Mouse (Mus musculus): ENCODE results near the gene Atg2b.
A peak's percentile ranks its signal among the peaks of the same experiment; 100 is the strongest.

Atg2b gene

DNA sequence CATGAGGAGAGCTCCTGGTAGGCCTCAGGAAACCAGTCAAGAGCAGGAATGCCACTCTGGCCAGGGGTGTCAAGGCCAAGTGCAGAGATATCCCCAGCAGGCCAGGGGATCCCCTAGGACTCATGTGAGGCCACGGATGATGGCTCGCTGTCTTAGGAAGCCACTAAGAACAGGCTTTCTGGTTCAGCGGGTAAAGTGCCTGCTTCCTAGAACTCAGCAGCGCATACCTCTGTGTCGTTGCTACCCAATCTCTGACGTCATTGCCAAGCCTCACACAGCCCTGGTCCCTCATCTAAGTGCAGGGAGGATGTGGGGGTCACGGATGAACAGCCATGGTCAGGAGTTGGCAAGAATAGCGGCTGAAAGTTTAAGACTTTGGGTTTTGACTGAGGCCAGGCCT lies 87.9 kb downstream of the Atg2b start:
- peak in 1 of 2 experiments; percentile 13 for DNase-seq (ENCODE audit: low spot score in 2 of 2)

DNA sequence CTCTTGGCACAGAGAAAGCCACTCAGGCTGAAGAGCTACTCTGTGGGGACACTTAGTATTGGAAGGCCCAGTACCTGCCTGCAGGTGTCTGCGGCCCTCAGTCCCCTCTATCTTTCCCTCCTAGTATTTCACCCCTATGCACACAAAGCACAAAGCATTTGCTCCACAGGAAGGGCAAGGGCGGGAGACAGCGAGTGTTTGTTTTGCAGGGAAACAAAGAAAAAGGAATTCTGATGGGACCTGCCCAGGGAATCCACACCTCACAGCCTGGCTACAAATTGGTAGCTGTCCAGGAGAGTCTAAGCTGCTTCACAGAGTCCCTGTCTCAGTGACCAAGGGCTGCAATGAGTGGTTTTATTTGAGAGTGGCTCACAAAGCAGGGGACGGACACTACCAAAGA lies 91.5 kb downstream of the Atg2b start:
- DNase-seq (ENCODE audit: low spot score in 2 of 2): no peak

DNA sequence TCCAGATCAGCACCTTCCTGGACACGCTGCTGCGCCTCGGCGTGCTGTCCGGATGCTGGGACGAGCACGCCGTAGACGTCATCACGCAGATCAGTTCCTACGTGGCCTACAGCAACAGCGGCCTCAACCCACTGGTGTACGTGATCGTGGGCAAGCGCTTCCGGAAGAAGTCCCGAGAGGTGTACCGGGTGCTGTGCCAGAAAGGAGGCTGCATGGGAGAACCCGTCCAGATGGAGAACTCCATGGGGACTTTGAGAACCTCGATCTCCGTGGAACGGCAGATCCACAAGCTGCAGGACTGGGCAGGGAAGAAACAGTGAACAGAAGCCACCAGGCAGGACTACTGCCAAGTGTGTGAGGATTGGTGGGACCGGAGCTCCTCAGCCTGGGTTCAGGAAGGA lies 92.7 kb downstream of the Atg2b start:
- DNase-seq (ENCODE audit: low spot score in 2 of 2): no peak

DNA sequence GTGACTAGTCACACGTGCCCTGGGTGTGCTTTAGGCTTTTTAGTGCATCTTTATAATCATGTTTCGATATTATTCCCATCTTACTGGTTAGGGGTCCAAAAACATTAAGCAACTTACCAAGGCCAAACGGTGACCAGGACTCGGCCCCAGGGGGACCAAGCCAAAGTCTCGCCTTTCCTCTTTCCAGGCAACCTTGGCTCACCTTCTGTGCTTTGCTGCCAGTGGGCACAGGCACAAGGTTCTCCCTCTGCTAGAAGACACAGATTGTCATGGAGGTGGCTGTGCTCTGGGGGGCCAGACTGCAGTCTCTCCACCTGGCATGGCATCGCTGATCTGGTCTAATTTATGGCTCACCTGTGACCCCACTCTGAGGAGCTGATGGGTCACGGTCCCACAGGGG lies 94.2 kb downstream of the Atg2b start:
- no peak for DNase-seq (ENCODE audit: low spot score in 2 of 2)

DNA sequence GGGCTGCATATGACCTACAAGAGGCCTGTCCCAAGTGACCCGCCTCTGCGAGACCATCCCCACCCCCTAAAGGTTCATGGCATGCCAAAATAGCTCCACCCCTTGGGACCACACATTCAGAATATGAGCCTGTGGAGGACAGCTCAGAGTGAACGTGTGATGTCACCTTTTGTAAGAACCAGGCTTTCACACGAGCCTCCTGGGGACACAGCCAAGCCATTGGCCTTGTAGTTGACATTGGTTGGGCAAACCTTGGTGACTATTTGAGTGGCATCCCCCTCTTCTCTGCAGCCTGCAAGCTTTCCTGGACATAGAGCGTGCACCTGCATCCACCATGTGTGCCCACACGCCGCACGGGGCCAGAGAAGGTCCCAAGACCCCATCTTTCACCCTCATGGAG lies 97.5 kb downstream of the Atg2b start:
- DNase-seq (ENCODE audit: low spot score in 2 of 2): no peak

DNA sequence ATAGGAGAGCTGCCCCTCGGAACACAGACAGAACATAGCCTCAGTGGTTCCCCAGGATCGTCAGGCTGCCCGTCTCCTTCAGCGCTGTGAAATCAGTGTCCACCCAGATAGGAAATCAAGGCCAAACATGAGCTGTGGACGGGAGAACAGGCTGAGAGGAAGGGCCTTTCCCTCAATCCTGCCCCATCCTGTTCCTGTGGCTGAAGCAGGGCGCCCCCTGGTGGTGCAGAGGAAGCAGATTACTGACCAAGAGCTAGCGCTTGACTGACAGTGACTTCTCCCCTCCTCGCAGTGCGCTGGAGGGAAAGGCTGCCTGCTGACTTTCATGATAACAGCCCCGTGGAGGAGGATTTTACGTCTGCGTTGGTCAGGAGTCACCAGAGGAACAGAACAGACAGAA lies 100.2 kb downstream of the Atg2b start:
- DNase-seq (ENCODE audit: low spot score in 2 of 2): peak in 1 of 2 experiments; percentile 13

DNA sequence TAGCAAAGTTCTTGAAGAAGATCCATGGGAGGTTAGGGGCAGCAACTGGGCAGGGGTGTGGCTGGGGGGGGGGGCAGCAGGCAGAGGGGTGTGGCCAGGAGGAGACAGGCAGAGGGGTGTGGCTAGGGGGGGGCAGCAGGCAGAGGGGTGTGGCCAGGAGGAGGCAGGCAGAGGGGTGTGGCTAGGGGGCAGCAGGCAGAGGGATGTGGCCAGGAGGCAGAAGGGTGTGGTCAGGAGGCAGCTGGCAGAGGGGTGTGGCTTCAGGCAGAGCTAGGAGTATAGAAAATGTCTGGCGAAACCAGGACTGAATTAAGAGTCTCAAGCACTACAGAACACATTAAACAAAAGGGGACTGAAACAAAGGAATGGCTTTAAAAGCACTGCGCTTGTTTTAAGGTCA lies 101.5 kb downstream of the Atg2b start:
- peak in 1 of 2 experiments; percentile 10 for DNase-seq (ENCODE audit: low spot score in 2 of 2)

DNA sequence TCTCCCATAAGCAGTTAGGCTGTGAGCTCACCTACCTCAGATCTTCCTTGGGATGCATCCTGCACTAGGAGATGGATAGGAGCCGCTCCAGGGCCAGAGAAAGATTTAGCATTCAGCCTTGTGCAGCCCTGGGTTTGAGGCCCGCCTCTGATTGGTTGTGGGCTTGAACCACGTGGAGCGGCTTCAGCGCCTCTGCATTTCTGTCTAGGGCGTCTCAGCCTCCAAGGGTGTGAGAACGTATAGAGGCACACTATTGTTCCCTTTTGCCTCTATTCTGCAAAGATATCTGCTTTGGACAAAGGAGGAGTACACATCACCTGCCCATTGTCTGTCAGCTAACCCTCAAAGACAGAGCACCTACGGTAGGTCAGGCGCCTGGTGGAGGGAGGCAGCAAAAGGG lies 102.5 kb downstream of the Atg2b start:
- no peak for DNase-seq (ENCODE audit: low spot score in 2 of 2)

DNA sequence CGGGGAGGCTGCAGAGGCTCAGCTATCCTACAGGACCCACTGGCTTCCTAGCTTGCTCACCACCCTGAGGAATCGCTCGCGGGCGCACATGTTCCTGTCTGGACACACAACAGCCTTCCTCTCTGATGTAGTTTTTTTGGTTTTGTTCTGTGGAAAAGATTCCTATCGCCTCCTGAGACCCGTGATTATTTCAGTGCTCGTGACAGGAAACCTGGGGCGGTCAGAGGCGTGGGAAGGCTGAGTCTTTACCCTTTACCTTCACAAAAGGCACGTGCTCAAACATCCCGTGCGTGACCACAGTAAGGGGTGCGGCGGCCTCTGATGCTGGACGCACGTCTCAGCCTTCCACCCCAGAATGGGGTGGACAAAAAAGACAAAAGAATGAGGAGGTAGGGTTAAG lies 104.5 kb downstream of the Atg2b start:
- DNase-seq (ENCODE audit: low spot score in 2 of 2): no peak

DNA sequence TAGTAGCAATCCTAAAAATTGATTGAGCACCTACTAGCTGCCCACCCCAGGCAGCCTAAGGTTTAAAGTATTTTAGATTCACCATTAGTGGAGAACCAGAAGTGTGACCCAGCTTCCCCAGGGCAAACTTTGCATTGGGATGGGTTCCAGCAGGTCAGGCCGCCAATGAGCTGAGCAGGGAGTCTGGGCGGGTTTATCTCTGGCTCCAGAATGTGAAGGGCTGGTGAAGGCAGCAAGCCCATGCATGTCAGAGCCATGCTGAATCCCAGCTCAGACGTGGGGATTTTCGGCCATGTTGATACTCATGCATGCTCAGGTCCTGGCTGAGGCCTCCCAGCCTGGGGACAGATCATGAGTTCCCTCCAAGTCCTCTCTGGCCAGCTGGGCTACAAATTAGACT lies 110.7 kb downstream of the Atg2b start:
- DNase-seq (ENCODE audit: low spot score in 2 of 2): no peak

DNA sequence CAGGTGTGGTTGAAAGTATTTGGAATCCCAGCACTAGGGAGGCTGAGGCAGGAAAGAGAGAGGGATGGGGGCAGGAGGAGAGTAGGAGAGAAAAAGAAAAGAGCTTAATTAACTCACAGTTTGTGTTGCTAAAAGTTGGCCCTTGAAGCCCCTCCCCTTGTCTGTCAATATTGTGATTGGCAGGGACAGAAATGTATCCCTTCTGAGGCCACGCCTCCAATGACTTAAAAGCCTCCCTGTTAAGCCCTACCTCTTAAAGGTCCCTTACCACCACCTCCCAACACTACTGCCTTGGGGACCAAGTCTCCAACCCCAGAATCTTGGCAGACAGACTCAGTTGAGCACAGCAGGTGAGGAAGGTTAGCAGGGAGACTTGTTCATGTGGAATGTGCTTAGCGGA lies 112.4 kb downstream of the Atg2b start:
- DNase-seq (ENCODE audit: low spot score in 2 of 2): no peak

DNA sequence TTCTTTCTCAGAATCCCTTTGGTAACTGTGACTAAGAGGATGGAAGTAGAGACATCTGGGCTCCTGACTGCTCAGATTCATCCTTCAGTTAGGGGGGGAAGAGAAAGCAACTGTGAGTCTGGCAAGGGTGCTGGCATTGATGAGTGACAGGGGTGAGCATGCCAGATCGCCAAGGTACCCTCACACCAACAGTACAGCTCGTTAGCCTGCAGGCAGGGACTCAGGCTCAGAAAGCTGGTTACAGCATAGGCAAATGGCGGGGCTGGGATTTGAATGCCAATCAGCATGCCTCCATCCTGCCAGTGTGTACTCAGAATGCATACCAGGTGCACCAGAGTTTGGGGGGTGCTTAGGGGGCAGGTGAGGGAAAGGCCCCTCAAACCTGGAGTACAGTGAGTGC lies 113.1 kb downstream of the Atg2b start:
- no peak for DNase-seq (ENCODE audit: low spot score in 2 of 2)
